Mouse (Mus musculus): ENCODE data around the gene Oas1c.
A peak's percentile ranks its signal among the peaks of the same experiment; 100 is the strongest.
"Not testable (repeated sequence)": the region's sequence is repeated elsewhere in the genome, so short reads cannot be mapped to it uniquely, and the experiment has no call there.

The Oas1c gene

GRCm38 (mm10) chr5:120811951-120812819, at the start of gene Oas1c:
Gene Oas1c, minus strand, starts transcription at chr5:120812514.
- DNase-seq = peak; percentile 82

- DNase-seq = no peak
Measured at GRCm38 (mm10) chr5:120861121-120861520, 48.8 kb upstream of the Oas1c start, which contains the start of gene Oas1h. Gene Oas1h, plus strand, starts transcription at chr5:120861421.

- DNase-seq = no peak
Measured at GRCm38 (mm10) chr5:120859241-120859640, 46.9 kb upstream of the Oas1c start.

- DNase-seq = peak; percentile 11
Measured at GRCm38 (mm10) chr5:120849601-120850136, 37.4 kb upstream of the Oas1c start.

- DNase-seq = no peak
Measured at GRCm38 (mm10) chr5:120847067-120847466, 34.8 kb upstream of the Oas1c start, which contains the start of gene Oas1f. Gene Oas1f, plus strand, starts transcription at chr5:120847367.

- DNase-seq = no peak
Measured at GRCm38 (mm10) chr5:120844713-120845112, 32.4 kb upstream of the Oas1c start.

GRCm38 (mm10) chr5:120836731-120837585, 24.6 kb upstream of the Oas1c start:
- DNase-seq = peak; percentile 35

GRCm38 (mm10) chr5:120833335-120834280, 21.3 kb upstream of the Oas1c start:
- DNase-seq = no peak

- DNase-seq = no peak
Measured at GRCm38 (mm10) chr5:120831031-120831430, 18.7 kb upstream of the Oas1c start.

GRCm38 (mm10) chr5:120818999-120819398, 6.7 kb upstream of the Oas1c start:
- no peak for DNase-seq

GRCm38 (mm10) chr5:120815949-120816348, 3.6 kb upstream of the Oas1c start:
- no peak for DNase-seq

- no peak for DNase-seq
Measured at GRCm38 (mm10) chr5:120813023-120813422, 709 bp upstream of the Oas1c start.

GRCm38 (mm10) chr5:120809171-120809570, 3.1 kb downstream of the Oas1c start:
- DNase-seq = no peak

- peak; percentile 37 for DNase-seq
Measured at GRCm38 (mm10) chr5:120806458-120806857, 5.9 kb downstream of the Oas1c start.

GRCm38 (mm10) chr5:120803596-120803995, 8.7 kb downstream of the Oas1c start:
- DNase-seq = no peak

GRCm38 (mm10) chr5:120798943-120799342, 13.4 kb downstream of the Oas1c start:
- not testable (repeated sequence) for DNase-seq

GRCm38 (mm10) chr5:120798147-120798546, 14.2 kb downstream of the Oas1c start:
- DNase-seq = not testable (repeated sequence)

- not testable (repeated sequence) for DNase-seq
Measured at GRCm38 (mm10) chr5:120795480-120796034, 16.8 kb downstream of the Oas1c start, which contains the start of gene Oas1e. Gene Oas1e, minus strand, starts transcription at chr5:120795530.

- DNase-seq = peak; percentile 26
Measured at GRCm38 (mm10) chr5:120793043-120793442, 19.3 kb downstream of the Oas1c start.

- no peak for DNase-seq
Measured at GRCm38 (mm10) chr5:120787042-120787441, 25.3 kb downstream of the Oas1c start.

- DNase-seq = no peak
Measured at GRCm38 (mm10) chr5:120782446-120782845, 29.9 kb downstream of the Oas1c start.

GRCm38 (mm10) chr5:120781646-120782045, 30.7 kb downstream of the Oas1c start:
- no peak for DNase-seq

All from cerebellum, adult 9-11 months (tissue).